Mouse (Mus musculus) embryonic fibroblast, embryonic 13.5 days (primary cell): ENCODE measurements around the gene Polr2c.
A peak's percentile ranks its signal among the peaks of the same experiment; 100 is the strongest.

Source experiments
- CTCF ChIP-seq: IDR thresholded peaks from 2 replicates; pipeline ENCODE4 v1.5.1; 2011; ENCODE audit warnings: mild to moderate bottlenecking, control low read depth, low read length, moderate library complexity, borderline replicate concordance; ENCODE audit not compliant: insufficient read depth
- POLR2A ChIP-seq: IDR thresholded peaks from 2 replicates; pipeline ENCODE4 v1.6.1; 2011; ENCODE audit warnings: low read depth, mild to moderate bottlenecking, control low read depth, low read length, moderate library complexity

DNA sequence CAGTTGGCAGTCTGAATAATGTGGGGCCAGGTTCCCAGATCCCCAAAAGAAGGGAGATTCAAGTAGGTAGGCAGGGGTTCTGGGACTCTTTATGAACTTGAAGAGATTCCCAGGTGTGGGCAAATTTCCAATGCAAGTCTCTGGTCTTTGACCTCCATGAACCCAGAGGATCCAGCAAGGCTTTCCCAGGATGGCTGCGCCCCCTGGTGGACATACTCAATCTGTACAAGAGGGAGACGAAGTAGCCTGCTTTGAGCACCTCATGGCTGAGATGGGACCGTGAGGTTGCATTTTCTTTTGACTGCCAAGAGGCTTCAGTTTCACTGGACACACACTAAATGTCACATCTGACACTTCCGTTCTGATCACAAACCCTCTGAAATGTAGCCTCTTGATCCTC, 51.6 kb downstream of the Polr2c start:
- TF ChIP-seq CTCF (peak; percentile 76), POLR2A (no peak)
